Mouse (Mus musculus) kidney, postnatal 25 days (tissue): ENCODE measurements around the gene Tle4.

ENCODE experiments used
- DNase-seq, 2 experiments: peaks; one replicate each; pipeline ENCODE4 v3.0.0; 2021; ENCODE audit warnings: mixed read lengths in 2 of 2

The Tle4 gene

GRCm38 (mm10) chr19:14451329-14451728 lies 146.5 kb downstream of the Tle4 start:
- no peak for DNase-seq

GRCm38 (mm10) chr19:14449738-14450137 lies 148.1 kb downstream of the Tle4 start:
- peak in 1 of 2 experiments; percentile 41 for DNase-seq

- no peak for DNase-seq
These were observed 149.3 kb downstream of the Tle4 start for GRCm38 (mm10) chr19:14448586-14448985.

GRCm38 (mm10) chr19:14447474-14447873 lies 150.4 kb downstream of the Tle4 start:
- DNase-seq = no peak

GRCm38 (mm10) chr19:14441861-14442260 lies 156.0 kb downstream of the Tle4 start:
- DNase-seq = no peak

- no peak for DNase-seq
These were observed 160.6 kb downstream of the Tle4 start for GRCm38 (mm10) chr19:14437226-14437625.

- no peak for DNase-seq
These were observed 161.3 kb downstream of the Tle4 start for GRCm38 (mm10) chr19:14436567-14436966.

GRCm38 (mm10) chr19:14435681-14436376 lies 162.0 kb downstream of the Tle4 start:
- no peak for DNase-seq

GRCm38 (mm10) chr19:14433900-14434299 lies 164.0 kb downstream of the Tle4 start:
- no peak for DNase-seq

- DNase-seq = no peak
These were observed 165.4 kb downstream of the Tle4 start for GRCm38 (mm10) chr19:14432436-14432835.

GRCm38 (mm10) chr19:14426920-14427319 lies 170.9 kb downstream of the Tle4 start:
- no peak for DNase-seq

- no peak for DNase-seq
These were observed 171.5 kb downstream of the Tle4 start for GRCm38 (mm10) chr19:14426244-14426868.

GRCm38 (mm10) chr19:14425122-14425521 lies 172.7 kb downstream of the Tle4 start:
- no peak for DNase-seq

GRCm38 (mm10) chr19:14424016-14424964 lies 173.6 kb downstream of the Tle4 start:
- DNase-seq = no peak

- DNase-seq = no peak
These were observed 176.2 kb downstream of the Tle4 start for GRCm38 (mm10) chr19:14421691-14422090.

GRCm38 (mm10) chr19:14419886-14420285 lies 178.0 kb downstream of the Tle4 start:
- no peak for DNase-seq

- DNase-seq = no peak
These were observed 181.0 kb downstream of the Tle4 start for GRCm38 (mm10) chr19:14416845-14417244.

GRCm38 (mm10) chr19:14415996-14416395 lies 181.9 kb downstream of the Tle4 start:
- no peak for DNase-seq

GRCm38 (mm10) chr19:14414957-14415356 lies 182.9 kb downstream of the Tle4 start:
- DNase-seq = no peak

- no peak for DNase-seq
These were observed 191.2 kb downstream of the Tle4 start for GRCm38 (mm10) chr19:14406603-14407002.
